Mouse (Mus musculus): ENCODE data around the gene AI481877.

- TF ChIP-seq CTCF (IDR thresholded peaks at IDR 0.05; ENCODE audit: insufficient read depth, low read length) (no peak), POLR2A (IDR thresholded peaks at IDR 0.05; ENCODE audit: borderline replicate concordance, extremely low read depth, low read depth, low read length) (no peak)
These were observed 12.1 kb upstream of the AI481877 start for GRCm38 (mm10) chr4:59150907-59151306.

All from lung, adult 2 months (tissue).